Mouse (Mus musculus): Measurements from ENCODE around the gene Hyal2.

Gene Hyal2

DNA sequence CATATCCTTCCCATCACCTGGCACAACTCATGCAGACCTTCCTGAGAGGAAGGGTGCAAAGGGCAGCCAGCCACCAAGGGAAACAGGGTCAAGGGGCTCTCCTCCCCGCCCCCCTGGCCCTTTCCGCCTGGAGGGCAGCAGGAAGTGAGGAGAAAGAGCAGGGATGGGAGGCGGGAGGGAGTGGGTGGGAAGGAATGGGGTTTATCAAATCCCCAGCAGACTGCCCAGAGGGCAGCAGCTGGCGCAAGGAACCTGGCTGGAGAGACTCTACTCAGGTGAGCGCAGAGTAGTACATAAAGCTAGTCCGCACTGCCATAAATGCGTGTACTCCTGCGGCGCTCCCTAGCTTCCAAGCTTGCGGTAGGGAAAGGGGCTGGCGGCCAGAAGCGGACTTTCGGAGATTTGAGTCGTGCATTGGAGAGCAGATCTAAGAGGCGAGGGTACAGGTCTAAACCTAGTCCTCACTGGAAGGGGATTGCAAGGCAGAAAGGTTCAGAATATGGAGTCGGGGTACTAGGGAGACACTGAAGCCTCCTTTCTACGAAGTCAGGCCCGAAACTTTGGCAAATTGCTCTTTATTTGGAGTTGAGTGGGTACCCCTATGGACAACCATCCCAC, at the start of gene Hyal2:
TSS of gene Hyal2 (plus strand) at position 244 of the 618 bp plus-strand sequence.
- no peak for DNase-seq (ENCODE audit: low read depth)

DNA sequence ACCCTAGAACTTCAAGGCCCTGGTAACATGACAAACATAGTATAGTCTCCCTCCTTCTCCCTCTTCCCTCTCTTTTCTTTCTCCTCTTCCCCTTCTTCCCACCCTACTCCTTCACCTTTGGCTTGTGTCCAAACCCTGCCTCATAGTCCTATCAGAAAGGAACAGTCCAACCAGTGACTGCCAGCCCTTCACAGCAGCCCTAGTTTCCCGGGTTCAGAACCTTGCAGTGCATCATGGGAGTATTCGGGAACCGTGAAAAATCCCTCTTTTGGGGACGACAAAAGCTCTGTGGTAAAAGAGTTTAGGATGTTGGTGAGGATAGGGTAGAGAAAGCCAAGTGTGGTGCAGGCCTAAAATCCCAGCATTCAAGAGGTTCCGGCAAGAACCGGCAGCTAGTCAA, 47.4 kb upstream of the Hyal2 start:
- DNase-seq (ENCODE audit: low read depth), result no peak

DNA sequence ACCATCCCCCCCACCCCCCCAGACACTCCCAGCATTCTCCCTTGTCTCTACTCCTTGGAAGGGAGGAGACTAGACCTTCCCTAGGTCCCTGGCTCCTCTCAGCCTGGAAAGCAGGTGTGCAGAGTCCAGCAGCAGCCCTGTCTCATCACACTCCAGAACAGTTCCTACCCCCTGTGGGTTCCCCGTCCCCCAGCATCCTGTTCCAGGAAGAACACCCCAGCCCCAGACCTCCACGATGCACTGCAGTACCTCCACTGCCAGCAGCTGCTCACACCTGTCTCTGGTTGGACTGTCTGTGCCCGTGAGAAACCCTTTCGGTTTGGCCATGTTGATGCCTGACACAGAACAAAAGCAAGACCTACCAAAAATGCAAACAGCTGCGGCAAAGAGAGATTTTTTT, 46.6 kb upstream of the Hyal2 start:
- DNase-seq (ENCODE audit: low read depth), result no peak

DNA sequence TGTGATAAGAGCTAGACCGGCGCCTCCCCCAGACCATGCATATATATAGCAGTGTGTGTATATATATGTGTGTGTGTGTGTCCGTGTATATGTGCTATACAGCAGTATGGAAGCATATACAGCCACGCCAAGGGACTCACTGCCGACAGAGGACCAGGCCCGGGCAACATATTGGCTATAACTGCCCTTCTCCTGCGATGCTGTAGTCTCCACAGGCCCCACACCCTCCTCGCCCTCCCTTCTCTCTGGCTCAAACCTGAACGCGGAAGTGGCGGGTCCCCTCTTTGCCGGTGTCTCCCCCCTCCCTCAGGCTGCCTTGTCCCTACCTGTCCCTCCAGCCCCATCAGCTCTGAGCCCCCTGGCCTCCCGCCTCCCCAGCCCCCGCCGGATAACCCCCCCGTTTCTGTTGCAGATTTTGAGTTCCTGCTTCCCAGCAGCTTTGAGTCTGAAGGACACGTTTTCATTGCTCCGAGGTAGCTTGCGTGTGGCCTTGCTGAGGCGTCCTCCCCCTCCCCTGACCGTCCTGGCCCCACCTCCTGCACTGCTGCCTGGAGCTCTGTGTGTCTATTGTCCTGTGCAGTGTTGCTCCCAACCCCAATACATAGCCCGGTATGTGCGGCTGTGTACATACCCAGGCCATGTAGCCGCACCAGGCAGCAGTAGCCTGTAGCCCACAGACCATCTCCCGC, 45.9 kb upstream of the Hyal2 start:
- no peak for DNase-seq (ENCODE audit: low read depth)

GRCm38 (mm10) chr9:107522400-107522711, 45.4 kb upstream of the Hyal2 start:
- no peak for DNase-seq (ENCODE audit: low read depth)

DNA sequence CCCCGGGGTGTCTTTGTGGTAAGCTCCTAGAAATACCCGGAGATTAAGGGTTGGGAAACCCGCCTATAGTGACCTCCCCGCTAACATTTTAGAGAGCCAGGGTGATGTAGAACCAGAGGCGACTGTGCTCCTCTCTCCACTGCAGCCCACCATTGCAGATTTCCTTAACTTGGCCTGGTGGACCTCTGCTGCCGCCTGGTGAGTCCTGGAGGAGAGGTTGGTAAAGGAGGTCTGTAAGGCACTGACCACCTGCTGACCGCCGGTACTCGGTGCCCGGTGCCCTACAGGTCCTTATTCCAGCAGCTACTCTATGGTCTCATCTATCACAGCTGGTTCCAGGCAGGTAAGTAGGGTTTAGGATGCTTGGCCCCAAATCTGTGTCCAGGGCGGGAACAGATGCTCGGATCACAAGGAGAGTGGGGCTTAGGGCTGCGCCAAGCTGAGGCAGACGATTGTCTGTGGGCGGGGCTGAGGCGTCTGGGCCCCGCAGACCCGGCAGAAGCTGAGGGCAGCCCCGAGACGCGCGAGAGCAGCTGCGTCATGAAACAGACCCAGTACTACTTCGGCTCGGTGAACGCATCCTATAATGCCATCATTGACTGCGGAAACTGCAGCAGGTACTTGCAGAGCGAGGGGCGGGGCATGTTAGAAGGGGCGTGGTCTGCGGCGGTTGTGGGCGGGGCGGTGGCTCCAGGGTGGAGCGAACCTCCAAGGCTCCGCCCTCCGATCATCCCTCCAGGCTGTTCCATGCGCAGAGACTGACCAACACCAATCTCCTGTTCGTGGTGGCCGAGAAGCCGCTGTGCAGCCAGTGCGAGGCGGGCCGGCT, 41.3 kb upstream of the Hyal2 start:
- no peak for DNase-seq (ENCODE audit: low read depth)

- DNase-seq (ENCODE audit: low read depth), result peak; percentile 97
Measured at GRCm38 (mm10) chr9:107533791-107534407, 33.8 kb upstream of the Hyal2 start, which contains the start of gene Tmem115. Tmem115 (plus strand) TSS chr9:107533945.

DNA sequence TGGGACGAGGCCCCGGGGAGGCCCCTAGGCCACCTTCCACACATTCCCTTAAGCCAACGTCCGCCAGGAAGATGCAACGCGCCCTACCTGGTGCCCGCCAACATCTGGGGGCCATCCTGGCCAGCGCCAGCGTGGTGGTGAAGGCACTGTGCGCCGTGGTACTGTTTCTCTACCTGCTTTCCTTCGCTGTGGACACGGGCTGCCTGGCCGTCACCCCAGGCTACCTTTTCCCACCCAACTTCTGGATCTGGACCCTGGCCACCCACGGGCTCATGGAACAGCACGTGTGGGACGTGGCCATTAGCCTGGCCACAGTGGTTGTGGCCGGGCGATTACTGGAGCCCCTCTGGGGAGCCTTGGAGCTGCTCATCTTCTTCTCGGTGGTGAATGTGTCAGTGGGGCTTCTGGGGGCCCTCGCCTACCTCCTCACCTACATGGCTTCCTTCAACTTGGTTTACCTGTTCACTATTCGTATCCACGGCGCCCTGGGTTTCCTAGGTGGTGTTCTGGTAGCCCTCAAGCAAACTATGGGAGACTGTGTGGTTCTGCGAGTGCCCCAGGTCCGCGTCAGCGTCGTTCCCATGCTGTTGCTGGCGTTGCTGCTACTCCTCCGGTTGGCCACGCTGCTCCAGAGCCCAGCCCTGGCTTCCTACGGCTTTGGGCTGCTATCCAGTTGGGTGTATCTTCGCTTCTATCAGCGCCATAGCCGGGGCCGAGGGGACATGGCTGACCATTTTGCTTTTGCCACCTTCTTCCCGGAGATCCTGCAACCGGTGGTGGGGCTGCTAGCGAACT, 33.1 kb upstream of the Hyal2 start:
- DNase-seq (ENCODE audit: low read depth), result peak; percentile 40

DNA sequence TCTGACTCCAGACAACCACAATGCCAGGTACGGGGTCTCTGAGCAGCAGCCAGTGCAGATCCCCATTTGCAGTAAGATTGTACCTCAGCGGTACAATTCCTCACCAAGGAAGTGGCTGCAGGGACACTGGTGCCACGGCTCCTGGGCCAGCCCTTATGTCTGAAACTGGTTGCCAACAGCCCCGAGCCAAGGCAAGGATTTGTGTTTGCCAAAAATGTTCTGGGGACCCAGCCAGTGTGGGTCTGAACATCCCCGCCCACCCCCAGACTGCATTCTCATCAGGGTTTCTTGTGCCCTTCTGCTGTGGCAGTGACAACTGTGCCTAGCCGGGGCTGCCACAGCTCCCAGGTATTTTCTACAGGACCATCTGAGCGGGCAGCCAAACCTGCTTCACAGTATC, 29.5 kb upstream of the Hyal2 start:
- no peak for DNase-seq (ENCODE audit: low read depth)

DNA sequence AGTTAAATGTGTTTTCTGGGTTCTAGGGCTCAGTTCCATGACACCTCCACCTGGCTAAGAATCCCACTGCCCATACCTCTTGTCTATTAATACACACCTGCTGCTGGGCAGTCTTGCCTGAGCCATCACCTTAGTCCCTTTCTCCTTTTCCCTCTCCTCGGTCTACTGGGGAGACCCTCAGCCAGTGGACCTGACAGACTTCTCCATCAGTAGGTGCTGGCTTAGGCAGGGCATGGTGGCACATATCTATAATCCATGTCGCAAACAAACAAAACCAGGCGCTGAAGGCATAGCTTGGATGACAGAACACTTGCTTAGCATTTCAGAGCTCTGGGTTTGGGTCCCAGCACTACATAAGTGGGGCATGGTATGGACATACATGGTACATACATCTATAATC, 29.0 kb upstream of the Hyal2 start:
- no peak for DNase-seq (ENCODE audit: low read depth)

- no peak for DNase-seq (ENCODE audit: low read depth)
Measured at GRCm38 (mm10) chr9:107539940-107540339, 27.8 kb upstream of the Hyal2 start.

DNA sequence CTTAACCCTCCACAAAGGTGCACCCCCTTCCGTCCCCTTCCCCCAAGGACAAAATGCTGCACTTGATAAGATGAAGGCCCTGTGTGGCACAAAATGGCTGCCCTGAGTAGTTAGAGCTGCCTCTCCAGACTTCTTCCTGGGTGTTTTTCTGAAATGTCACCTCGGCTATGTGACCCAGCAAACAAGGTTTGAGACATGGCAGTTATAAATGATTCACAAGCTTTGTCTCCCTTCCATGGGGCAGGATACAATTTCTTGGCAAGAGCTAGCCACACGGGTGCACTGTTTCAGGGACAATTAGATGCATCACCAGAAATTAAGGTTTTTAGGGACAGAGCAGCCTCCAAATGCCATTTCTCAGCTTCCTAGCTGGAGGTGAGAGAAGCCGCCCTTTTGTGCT, 27.3 kb upstream of the Hyal2 start:
- DNase-seq (ENCODE audit: low read depth), result no peak

GRCm38 (mm10) chr9:107541005-107541404, 26.7 kb upstream of the Hyal2 start:
- no peak for DNase-seq (ENCODE audit: low read depth)

- DNase-seq (ENCODE audit: low read depth), result peak; percentile 96
Measured at GRCm38 (mm10) chr9:107541474-107542351, 26.0 kb upstream of the Hyal2 start, which contains the start of the genes Cyb561d2 and Nprl2. Cyb561d2 (minus strand) TSS chr9:107542193. Nprl2 (plus strand) TSS chr9:107542226.

GRCm38 (mm10) chr9:107542352-107542686, 25.4 kb upstream of the Hyal2 start:
- no peak for DNase-seq (ENCODE audit: low read depth)

DNA sequence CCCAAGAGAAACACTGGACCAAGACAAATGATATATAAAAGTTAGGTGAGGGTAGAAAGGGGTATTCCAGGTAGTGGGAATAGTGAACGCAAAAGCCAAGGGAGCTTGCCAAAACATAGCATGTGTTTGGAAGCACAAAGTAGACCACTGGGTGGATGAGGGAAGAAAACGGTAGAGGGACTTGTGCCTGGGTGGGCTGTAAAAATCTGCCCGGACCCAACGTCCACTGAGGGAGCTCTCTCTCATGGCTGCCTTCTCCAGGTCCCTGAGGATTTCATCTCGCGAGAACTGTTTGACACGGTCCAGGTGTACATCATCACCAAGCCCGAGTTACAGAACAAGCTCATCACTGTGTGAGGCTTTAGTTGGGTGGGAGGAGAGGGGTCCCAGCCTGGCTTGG, 25.0 kb upstream of the Hyal2 start:
- DNase-seq (ENCODE audit: low read depth), result no peak

GRCm38 (mm10) chr9:107543299-107543698, 24.4 kb upstream of the Hyal2 start:
- no peak for DNase-seq (ENCODE audit: low read depth)

GRCm38 (mm10) chr9:107544196-107544700, 23.5 kb upstream of the Hyal2 start:
- no peak for DNase-seq (ENCODE audit: low read depth)

DNA sequence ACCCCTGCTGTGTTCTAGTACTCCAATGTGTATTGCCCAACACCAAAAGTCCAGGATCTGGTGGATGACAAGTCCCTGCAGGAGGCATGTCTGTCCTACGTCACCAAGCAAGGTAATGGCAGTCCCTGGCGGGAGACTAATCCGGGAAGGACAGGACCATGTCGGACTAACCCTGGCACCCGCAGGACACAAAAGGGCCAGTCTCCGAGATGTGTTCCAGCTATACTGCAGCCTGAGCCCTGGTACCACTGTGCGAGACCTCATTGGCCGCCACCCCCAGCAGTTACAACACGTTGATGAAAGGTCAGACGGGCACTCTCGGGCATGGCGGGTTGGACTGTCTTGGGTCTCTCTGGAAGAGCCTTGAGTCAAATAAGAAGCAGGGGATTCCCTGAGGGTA, 23.0 kb upstream of the Hyal2 start:
- no peak for DNase-seq (ENCODE audit: low read depth)

DNA sequence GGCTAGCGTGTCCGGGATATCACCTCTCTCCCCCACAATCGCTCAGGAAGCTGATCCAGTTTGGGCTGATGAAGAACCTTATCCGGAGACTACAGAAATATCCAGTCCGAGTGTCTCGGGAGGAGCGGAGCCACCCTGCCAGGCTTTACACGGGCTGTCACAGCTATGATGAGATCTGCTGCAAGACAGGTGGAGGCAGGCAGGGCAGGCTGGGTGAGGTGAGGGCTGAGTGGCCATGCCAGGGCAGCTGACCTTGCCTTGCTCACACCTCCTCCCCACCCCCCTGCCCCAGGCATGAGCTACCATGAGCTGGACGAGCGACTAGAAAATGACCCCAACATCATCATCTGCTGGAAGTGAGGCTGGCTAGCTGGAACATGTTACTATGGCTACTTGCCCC, 22.5 kb upstream of the Hyal2 start:
- no peak for DNase-seq (ENCODE audit: low read depth)

DNA sequence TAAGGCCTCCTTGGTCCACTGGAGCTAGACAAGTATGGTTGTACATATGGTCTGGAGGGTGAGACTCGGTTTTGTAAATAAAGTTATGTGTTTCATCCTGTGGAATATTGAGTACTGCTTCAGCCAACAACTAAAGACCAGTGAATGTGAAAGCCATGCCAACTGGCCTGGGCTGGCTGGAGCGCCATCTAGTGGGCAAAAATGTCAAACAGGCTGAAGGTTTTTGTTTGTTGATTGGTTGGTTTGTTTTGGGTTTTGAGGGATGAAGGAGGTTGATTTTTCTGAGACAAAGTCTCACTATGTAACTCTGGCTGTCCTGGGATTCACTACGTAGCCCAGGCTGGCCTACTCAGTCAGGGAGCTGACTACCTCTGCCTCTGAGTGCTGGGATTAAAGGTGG, 22.1 kb upstream of the Hyal2 start:
- DNase-seq (ENCODE audit: low read depth), result peak; percentile 77
